Mouse (Mus musculus): Measurements from ENCODE around the gene Os9. TPM values are rescaled to one million over a fixed set of nuclear protein-coding genes. Genes with fewer than 3 reads are reported as not detected.

Gene Os9
- polyA plus RNA-seq, 1 experiment from 2014 or later, result 48.0 TPM

DNA sequence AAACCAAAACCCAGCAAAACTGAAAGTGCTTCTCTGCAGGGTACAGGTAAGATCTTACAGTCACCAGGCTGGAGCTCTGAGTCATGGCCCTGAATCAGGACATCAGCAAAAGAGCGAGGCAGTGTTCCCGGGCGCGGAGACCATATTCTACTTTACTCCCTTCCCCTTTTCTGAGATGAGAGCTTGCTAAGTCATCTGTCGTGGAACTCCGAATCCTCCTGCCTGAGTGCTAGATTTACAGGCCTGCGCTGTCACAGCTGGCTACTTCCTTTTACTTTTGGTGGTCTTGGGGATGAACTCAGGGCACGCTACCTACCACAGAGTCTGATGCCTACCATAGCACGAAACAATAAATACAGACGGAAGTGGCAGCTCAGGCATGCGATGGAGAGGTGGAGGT is 6.5 kb downstream of the Os9 start:
- 91% methylated on average over 11 of the region's 11 CpGs for WGBS
- ATAC-seq (ENCODE audit: extremely low read depth, insufficient number of reproducible peaks, low FRiP score, low TSS enrichment), result no peak

DNA sequence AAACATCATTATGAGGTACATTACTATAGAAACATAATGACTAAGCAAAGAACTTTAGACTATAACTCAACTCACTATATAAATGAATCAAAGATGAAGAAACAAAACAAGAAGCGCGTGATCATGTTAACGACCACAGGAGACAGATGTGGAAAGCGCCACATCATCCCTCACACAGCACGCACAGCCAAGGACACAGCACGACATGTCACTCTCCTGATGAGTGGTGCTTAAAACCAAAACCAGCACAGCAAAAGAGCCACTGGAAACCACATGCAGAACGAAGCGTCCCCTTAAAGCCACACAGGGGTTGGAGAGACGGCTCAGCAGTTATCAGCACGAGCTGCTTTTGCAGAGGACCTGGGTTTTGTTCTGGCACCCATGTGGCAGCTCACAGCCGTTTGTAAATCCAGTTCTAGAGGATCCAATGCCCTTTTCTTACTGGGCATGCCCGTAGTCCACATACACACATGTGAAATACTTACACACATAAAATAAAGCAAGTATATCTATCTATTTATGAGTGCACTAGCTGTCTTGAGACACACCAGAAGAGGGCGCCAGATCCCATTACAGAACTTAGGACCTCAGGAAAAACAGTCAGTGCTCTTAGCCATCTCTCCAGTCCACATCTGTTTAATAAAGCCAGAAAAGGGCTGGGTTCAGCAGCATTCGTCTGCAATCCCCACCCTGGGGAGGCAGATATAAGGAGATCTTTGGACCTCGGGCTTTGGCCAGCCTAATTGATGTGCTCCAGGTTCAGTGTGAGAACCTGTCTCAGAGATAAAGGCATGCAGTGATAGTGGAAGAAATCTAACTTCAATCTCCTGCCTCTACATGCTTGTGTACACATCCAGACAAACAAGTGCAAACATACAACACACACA is 9.7 kb downstream of the Os9 start:
- 85% methylated on average over 15 of the region's 15 CpGs for WGBS

More for the DNA sequence above, 6.5 kb downstream of the Os9 start:
- Histone ChIP-seq H3K27ac (replicated peaks) (no peak overlapping the region), H3K4me2 (no peak overlapping the region), H3K27me3 (replicated peaks) (no peaks in the 10 kb centered on the region), H3K9me3 (no peaks in the 10 kb centered on the region), H3K4me1 (no peaks in the 10 kb centered on the region), H3K36me3 (peaks cover 68% of the 10 kb centered on the region), H3K4me3 (no peak overlapping the region), H3K9ac (no peak overlapping the region)

DNA sequence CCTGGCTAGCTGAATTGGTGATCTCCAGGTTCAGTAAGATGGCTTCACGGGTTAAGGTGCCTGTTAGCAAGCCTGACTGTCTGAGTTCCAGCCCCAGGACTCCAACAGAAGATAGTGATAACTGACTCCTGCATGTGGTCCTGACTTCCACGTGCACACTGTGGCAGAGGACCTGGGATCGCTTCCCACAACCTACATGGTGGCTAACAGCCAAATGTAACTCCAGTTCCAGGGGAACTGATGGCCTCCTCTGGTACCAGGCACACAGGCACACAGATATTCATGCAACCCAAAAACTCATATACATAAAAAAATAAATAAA is 12.7 kb downstream of the Os9 start:
- WGBS, result 70% methylated on average over 3 of the region's 3 CpGs
- Histone ChIP-seq H3K27me3 (replicated peaks) (no peaks in the 10 kb centered on the region), H3K4me3 (no peak overlapping the region)

More for the DNA sequence above, 9.7 kb downstream of the Os9 start:
- H3K27me3 ChIP-seq (replicated peaks), result no peaks in the 10 kb centered on the region
- H3K4me1 ChIP-seq, result no peaks in the 10 kb centered on the region
- no peak for ATAC-seq (ENCODE audit: extremely low read depth, insufficient number of reproducible peaks, low FRiP score, low TSS enrichment)
- H3K4me2 ChIP-seq, result no peak overlapping the region
- no peak overlapping the region for H3K4me3 ChIP-seq
- no peak overlapping the region for H3K9ac ChIP-seq
- H3K36me3 ChIP-seq, result peaks cover 49% of the 10 kb centered on the region
- H3K9me3 ChIP-seq, result no peaks in the 10 kb centered on the region
- no peak overlapping the region for H3K27ac ChIP-seq (replicated peaks)

DNA sequence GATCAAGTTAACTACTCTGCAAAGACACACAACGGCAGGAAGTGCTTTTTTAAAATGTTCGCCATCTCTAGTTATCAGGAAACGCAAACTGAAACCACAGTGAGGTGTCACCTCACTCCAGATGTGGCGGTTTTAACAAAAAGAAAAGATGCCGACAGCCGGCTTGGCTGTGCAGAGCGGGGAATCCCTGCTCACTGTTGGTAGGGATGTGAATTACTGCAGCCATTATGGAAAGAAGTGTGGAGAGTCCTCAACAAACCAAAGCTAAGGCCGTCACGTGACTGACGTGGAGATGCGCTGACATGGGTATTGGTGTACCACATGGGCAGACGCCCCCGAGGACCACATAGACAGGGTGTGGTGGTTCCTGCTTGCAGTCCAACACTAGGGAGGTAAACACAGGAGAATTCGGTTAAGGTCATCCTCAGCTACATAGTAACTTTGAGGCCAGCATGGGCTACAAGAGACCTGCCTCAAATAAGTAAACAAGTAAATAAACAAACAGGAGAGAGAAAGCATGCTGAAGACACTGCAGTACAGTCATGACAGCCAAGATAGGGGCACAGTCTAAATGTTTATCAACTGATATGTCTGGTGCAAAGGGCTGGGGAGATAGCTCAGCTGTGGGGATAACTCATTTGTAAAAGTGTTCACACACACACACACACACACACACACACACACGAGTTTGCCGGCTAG is 13.2 kb downstream of the Os9 start:
- WGBS, result 83% methylated on average over 16 of the region's 16 CpGs
- Histone ChIP-seq H3K9ac (no peak overlapping the region), H3K27ac (replicated peaks) (no peak overlapping the region), H3K4me1 (no peaks in the 10 kb centered on the region), H3K4me3 (no peak overlapping the region), H3K27me3 (replicated peaks) (no peaks in the 10 kb centered on the region), H3K9me3 (no peaks in the 10 kb centered on the region), H3K36me3 (peaks cover 34% of the 10 kb centered on the region), H3K4me2 (no peak overlapping the region)
- no peak for ATAC-seq (ENCODE audit: extremely low read depth, insufficient number of reproducible peaks, low FRiP score, low TSS enrichment)

More for the DNA sequence above, 12.7 kb downstream of the Os9 start:
- Histone ChIP-seq H3K4me2 (no peak overlapping the region), H3K36me3 (peaks cover 39% of the 10 kb centered on the region), H3K27ac (replicated peaks) (no peak overlapping the region), H3K9ac (no peak overlapping the region), H3K4me1 (no peaks in the 10 kb centered on the region), H3K9me3 (no peaks in the 10 kb centered on the region)
- no peak for ATAC-seq (ENCODE audit: extremely low read depth, insufficient number of reproducible peaks, low FRiP score, low TSS enrichment)

DNA sequence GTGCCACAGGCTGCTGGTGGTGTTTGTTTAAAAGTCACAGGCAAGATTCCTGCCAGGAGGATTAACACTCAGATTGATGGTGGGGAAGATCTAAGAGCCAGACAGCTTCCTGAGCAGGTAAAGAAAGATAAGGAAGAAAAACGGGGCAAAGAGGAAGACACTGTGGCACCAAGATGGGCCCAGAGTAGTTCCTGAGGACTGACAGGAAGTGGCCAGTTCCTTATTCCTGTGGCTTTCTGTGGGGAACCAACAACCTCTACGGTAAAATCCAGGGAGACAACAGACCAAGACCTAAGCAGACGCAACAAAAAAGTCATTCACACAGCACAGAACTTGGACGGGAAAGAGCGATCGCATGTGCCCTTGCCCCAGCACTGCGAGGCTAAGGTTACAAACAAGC is 17.3 kb downstream of the Os9 start:
- Histone ChIP-seq H3K27ac (replicated peaks) (no peak overlapping the region), H3K4me1 (no peaks in the 10 kb centered on the region), H3K27me3 (replicated peaks) (no peaks in the 10 kb centered on the region), H3K36me3 (peaks cover 33% of the 10 kb centered on the region), H3K4me3 (no peak overlapping the region), H3K4me2 (no peak overlapping the region), H3K9me3 (no peaks in the 10 kb centered on the region), H3K9ac (no peak overlapping the region)
- no peak for ATAC-seq (ENCODE audit: extremely low read depth, insufficient number of reproducible peaks, low FRiP score, low TSS enrichment)
- WGBS, result 72% methylated on average over 7 of the region's 7 CpGs

DNA sequence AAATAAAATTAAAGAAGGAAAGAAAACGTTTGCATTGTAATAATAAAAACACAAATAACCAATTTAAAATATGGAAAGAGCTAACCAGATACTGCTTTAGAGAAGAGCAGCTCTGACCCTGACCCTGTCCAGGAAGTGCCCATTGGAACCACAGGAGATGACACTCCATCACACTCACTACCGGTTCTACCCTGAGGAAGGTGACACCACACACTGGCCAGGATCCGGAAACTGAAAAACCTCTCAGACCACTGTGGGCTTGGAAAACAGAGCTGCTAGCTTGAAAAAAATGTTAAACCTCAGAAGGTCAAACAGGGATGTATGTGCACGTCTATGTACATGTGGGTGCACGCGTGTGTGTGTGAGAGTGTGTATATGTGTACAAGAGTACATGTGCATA is 19.8 kb downstream of the Os9 start:
- Histone ChIP-seq H3K4me2 (no peak overlapping the region), H3K36me3 (peaks cover 46% of the 10 kb centered on the region), H3K9me3 (no peaks in the 10 kb centered on the region), H3K4me1 (no peaks in the 10 kb centered on the region), H3K27ac (replicated peaks) (no peak overlapping the region), H3K4me3 (no peak overlapping the region), H3K27me3 (replicated peaks) (no peaks in the 10 kb centered on the region), H3K9ac (no peak overlapping the region)
- 77% methylated on average over 6 of the region's 6 CpGs for WGBS
- no peak for ATAC-seq (ENCODE audit: extremely low read depth, insufficient number of reproducible peaks, low FRiP score, low TSS enrichment)

DNA sequence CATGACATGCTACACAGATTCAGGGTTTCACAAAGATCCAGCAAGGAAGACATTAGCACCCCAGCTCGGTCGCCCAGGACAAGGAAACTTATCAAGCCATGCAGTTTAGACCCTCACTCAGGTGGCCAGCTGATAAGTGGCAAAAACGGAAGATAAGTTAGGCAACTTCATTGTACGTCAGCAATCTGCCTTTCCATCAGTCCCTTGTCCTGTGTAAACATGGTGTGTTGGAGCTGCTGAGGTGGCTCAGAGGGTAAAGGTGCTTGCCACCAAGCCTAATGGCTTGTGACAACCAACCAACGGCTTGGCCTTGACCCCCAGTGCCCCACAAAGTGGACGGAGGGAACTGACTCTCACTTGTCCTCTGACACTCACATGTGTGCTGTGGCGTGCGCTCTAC is 20.5 kb downstream of the Os9 start:
- H3K4me3 ChIP-seq, result no peak overlapping the region
- 67% methylated on average over 8 of the region's 8 CpGs for WGBS
- H3K4me2 ChIP-seq, result no peak overlapping the region
- no peaks in the 10 kb centered on the region for H3K27me3 ChIP-seq (replicated peaks)
- peaks cover under 1% of the 10 kb centered on the region; the same call in 1 of the 2 replicates for H3K4me1 ChIP-seq
- H3K27ac ChIP-seq (replicated peaks), result no peak overlapping the region
- ATAC-seq (ENCODE audit: extremely low read depth, insufficient number of reproducible peaks, low FRiP score, low TSS enrichment), result no peak
- H3K36me3 ChIP-seq, result peaks cover 49% of the 10 kb centered on the region
- H3K9ac ChIP-seq, result no peak overlapping the region
- no peaks in the 10 kb centered on the region for H3K9me3 ChIP-seq

DNA sequence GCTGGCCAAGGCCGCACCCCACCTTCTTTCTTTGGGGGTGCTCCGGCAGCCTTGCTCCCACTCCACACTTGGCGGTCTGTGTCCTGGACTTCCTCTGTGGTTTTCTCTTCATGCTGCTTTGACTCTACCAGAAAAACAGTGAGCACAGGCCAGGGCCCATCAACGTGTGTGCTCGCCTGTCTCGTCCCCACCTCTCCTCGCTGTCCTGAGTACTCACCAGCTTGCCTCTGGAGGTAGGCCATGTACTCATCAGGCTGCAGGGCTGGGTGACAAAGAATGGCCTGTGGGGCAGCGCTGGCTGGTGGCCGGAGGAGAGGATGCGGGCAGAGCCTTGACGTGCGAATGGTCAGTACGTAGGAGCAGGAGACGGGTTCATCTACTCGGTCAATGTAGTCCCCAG is 21.1 kb downstream of the Os9 start:
- Histone ChIP-seq H3K36me3 (peaks cover 48% of the 10 kb centered on the region), H3K9ac (no peak overlapping the region), H3K27me3 (replicated peaks) (no peaks in the 10 kb centered on the region), H3K4me3 (no peak overlapping the region), H3K4me1 (peaks cover 6% of the 10 kb centered on the region), H3K9me3 (no peaks in the 10 kb centered on the region), H3K4me2 (no peak overlapping the region), H3K27ac (replicated peaks) (no peak overlapping the region)
- ATAC-seq (ENCODE audit: extremely low read depth, insufficient number of reproducible peaks, low FRiP score, low TSS enrichment), result no peak
- WGBS, result 91% methylated on average over 15 of the region's 15 CpGs

DNA sequence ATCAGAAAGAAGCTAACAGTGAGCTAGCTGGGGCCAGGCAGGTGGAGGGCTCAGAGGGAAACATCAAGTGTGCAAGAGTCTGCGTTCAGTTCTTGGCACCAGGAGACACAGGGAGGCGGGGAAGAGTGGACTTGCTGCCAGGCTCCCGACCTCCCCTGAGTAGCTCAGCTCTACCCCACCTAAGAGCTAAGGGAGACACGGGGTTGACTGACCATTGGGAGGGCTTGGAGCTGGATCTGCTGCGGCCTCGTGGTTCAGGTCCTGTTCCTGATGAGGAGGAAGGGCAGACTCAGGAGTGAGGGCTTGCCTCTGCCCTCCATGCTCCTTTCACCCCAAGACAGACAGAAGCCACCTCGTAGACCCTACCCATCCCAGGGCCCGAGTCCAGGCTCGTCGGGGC is 21.7 kb downstream of the Os9 start:
- H3K4me3 ChIP-seq, result no peak overlapping the region
- no peak overlapping the region for H3K4me2 ChIP-seq
- peaks cover 12% of the 10 kb centered on the region for H3K4me1 ChIP-seq
- peaks cover 48% of the 10 kb centered on the region for H3K36me3 ChIP-seq
- no peaks in the 10 kb centered on the region for H3K9me3 ChIP-seq
- H3K9ac ChIP-seq, result no peak overlapping the region
- 74% methylated on average over 10 of the region's 10 CpGs for WGBS
- ATAC-seq (ENCODE audit: extremely low read depth, insufficient number of reproducible peaks, low FRiP score, low TSS enrichment), result no peak
- no peak overlapping the region for H3K27ac ChIP-seq (replicated peaks)
- H3K27me3 ChIP-seq (replicated peaks), result no peaks in the 10 kb centered on the region

DNA sequence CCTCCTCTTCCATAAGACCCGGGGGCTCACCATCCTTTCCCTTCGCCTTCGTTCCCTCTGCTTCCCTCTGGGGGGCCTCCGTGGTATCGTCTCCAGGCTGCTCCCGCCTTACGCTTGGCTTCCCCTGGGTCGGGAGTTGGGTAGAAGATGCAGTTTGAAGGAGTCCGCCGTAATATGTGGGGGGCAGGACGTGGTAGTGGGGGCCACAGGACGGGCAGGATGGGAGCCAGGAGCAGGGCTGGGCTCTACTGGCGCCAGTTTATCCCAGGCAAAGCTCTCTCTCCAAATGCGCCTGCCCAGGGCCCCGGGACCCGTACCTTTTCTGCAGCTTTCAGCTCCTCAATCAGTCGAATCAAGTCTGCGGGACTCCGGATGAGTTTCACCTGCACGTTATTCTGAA is 22.4 kb downstream of the Os9 start:
- Histone ChIP-seq H3K4me3 (no peak overlapping the region), H3K27me3 (replicated peaks) (peaks cover 5% of the 10 kb centered on the region), H3K4me2 (no peak overlapping the region), H3K4me1 (peaks cover 15% of the 10 kb centered on the region), H3K9ac (no peak overlapping the region), H3K27ac (replicated peaks) (no peak overlapping the region), H3K36me3 (peaks cover 48% of the 10 kb centered on the region), H3K9me3 (no peaks in the 10 kb centered on the region)
- ATAC-seq (ENCODE audit: extremely low read depth, insufficient number of reproducible peaks, low FRiP score, low TSS enrichment), result no peak
- WGBS, result 72% methylated on average over 20 of the region's 20 CpGs

DNA sequence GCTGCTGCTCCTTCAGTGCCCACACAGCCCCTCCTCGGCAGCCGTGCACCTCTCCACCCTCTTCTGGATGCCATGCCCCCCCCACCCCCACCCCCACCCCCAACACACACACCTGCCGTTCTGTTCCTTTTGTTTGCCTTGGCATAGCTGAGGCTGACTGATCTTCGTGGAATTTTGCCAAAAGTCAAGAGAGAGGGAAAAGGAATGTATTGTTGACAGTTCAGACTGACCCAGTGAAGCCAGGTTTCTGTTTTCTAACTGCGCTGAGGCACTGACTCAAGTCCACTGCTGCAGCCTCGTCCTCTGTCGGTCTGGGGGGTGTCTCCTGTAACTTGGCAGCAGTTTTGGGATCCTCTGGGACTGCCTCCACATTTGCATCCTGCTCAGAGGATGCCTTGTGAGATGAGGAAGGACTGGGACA is 26.5 kb downstream of the Os9 start:
- Histone ChIP-seq H3K27ac (replicated peaks) (0 out of 2 replicates have a peak overlapping the region, but pooled peaks have one; percentile 2), H3K27me3 (replicated peaks) (peaks cover 46% of the 10 kb centered on the region), H3K4me1 (peaks cover 29% of the 10 kb centered on the region), H3K9me3 (no peaks in the 10 kb centered on the region), H3K4me3 (no peak overlapping the region), H3K36me3 (peaks cover 41% of the 10 kb centered on the region), H3K9ac (no peak overlapping the region), H3K4me2 (no peak overlapping the region)
- ATAC-seq (ENCODE audit: extremely low read depth, insufficient number of reproducible peaks, low FRiP score, low TSS enrichment), result no peak
- WGBS, result 32% methylated on average over 7 of the region's 7 CpGs
